In genomic region chr10:74379276-74380134, GRCm38 (mm10) we compare ENCODE assay signal across 22 mouse cellular contexts.
DNase-seq lines count a peak whose midpoint lies in the region; ATAC-seq and TF ChIP-seq lines count a peak whose summit lies in the region.
"Had no signal": no experiment of that assay in that cellular context is flagged by ENCODE, and none has a peak within 500 bp of the region (broad histone marks: within the 10 kb centered on the region; RNA-seq: fewer than 3 reads in every experiment).

No protein-coding gene starts in this region.

- H3K27me3 ChIP-seq in forebrain, embryonic 13.5 days: no peaks in the 10 kb centered on the region
- no peaks in the 10 kb centered on the region for H3K27me3 ChIP-seq in forebrain, postnatal 0 days (ENCODE audit: insufficient read depth, low read length)
- no peaks in the 10 kb centered on the region for H3K27me3 ChIP-seq in kidney, postnatal 0 days (ENCODE audit: insufficient read depth, low read length)
- H3K27me3 ChIP-seq: embryonic facial prominence, embryonic 13.5 days; hindbrain, embryonic 12.5 days; liver, embryonic 13.5 days; midbrain, embryonic 13.5 days; Patski had no signal

- no peak overlapping the region for H3K9ac ChIP-seq in forebrain, embryonic 13.5 days
- H3K9ac ChIP-seq in forebrain, postnatal 0 days: no peak overlapping the region
- H3K9ac ChIP-seq in kidney, postnatal 0 days (ENCODE audit: low read depth, low read length): no peak overlapping the region
- H3K9ac ChIP-seq: embryonic facial prominence, embryonic 13.5 days; hindbrain, embryonic 12.5 days; liver, embryonic 13.5 days; lung, embryonic 14.5 days; midbrain, embryonic 13.5 days had no signal

- no peak overlapping the region for H3K4me2 ChIP-seq in forebrain, embryonic 13.5 days
- no peak overlapping the region for H3K4me2 ChIP-seq in forebrain, postnatal 0 days (ENCODE audit: low read depth)
- no peak overlapping the region for H3K4me2 ChIP-seq in kidney, postnatal 0 days (ENCODE audit: low read length)
- H3K4me2 ChIP-seq: embryonic facial prominence, embryonic 13.5 days; heart, embryonic 11.5 days; hindbrain, embryonic 12.5 days; liver, embryonic 13.5 days; lung, embryonic 14.5 days; midbrain, embryonic 13.5 days had no signal

- H3K9me3 ChIP-seq in forebrain, embryonic 13.5 days (replicated peaks): no peaks in the 10 kb centered on the region
- H3K9me3 ChIP-seq in forebrain, postnatal 0 days (ENCODE audit: low read length): no peaks in the 10 kb centered on the region
- no peaks in the 10 kb centered on the region for H3K9me3 ChIP-seq in kidney, postnatal 0 days (replicated peaks; ENCODE audit: low read length)
- H3K9me3 ChIP-seq: embryonic facial prominence, embryonic 13.5 days; hindbrain, embryonic 12.5 days; midbrain, embryonic 13.5 days had no signal

- no peak for DNase-seq in forebrain, postnatal 0 days
- DNase-seq in kidney, postnatal 0 days (ENCODE audit: low spot score): peak; percentile 15
- no peak for DNase-seq in kidney, postnatal 36 days
- peak; percentile 19 for DNase-seq in forelimb bud, embryonic 11.5 days (ENCODE audit: low read depth, low spot score)
- peak; percentile 11 for DNase-seq in retina, embryonic 14.5 days (ENCODE audit: low spot score)
- DNase-seq: adrenal gland, adult 2 months; cerebellum, adult 18-20 months; gastrocnemius, postnatal 14 days; heart, adult 11 months; kidney, adult 11 months; liver, embryonic 13.5 days; lung, embryonic 14.5 days; right cerebral cortex, postnatal 4 days; thymus, postnatal 14 days had no signal

- H3K36me3 ChIP-seq in forebrain, embryonic 13.5 days (ENCODE audit: poor library complexity, severe bottlenecking): no peaks in the 10 kb centered on the region
- no peaks in the 10 kb centered on the region for H3K36me3 ChIP-seq in forebrain, postnatal 0 days (ENCODE audit: insufficient read depth)
- no peaks in the 10 kb centered on the region for H3K36me3 ChIP-seq in kidney, postnatal 0 days (ENCODE audit: insufficient read depth, low read length)
- H3K36me3 ChIP-seq: embryonic facial prominence, embryonic 13.5 days; hindbrain, embryonic 12.5 days; liver, embryonic 13.5 days; midbrain, embryonic 13.5 days had no signal

- H3K27ac ChIP-seq in forebrain, embryonic 13.5 days: no peak overlapping the region
- no peak overlapping the region for H3K27ac ChIP-seq in forebrain, postnatal 0 days (ENCODE audit: low read depth, low read length)
- H3K27ac ChIP-seq in kidney, postnatal 0 days: no peak overlapping the region
- H3K27ac ChIP-seq: embryonic facial prominence, embryonic 13.5 days; hindbrain, embryonic 12.5 days; left cerebral cortex, adult 2 months; liver, embryonic 13.5 days; midbrain, embryonic 13.5 days had no signal

- H3K4me3 ChIP-seq in forebrain, embryonic 13.5 days: no peak overlapping the region
- no peak overlapping the region for H3K4me3 ChIP-seq in forebrain, postnatal 0 days (ENCODE audit: low read depth, low read length)
- H3K4me3 ChIP-seq in kidney, postnatal 0 days (replicated peaks; ENCODE audit: low read depth, low read length): no peak overlapping the region
- H3K4me3 ChIP-seq: embryonic facial prominence, embryonic 13.5 days; hindbrain, embryonic 12.5 days; left cerebral cortex, adult 2 months; liver, embryonic 13.5 days; midbrain, embryonic 13.5 days had no signal

- WGBS in forebrain, embryonic 13.5 days: 28% methylated on average over 7 of the region's 7 CpGs
- WGBS in forebrain, postnatal 0 days: 32% methylated on average over 7 of the region's 7 CpGs
- WGBS in kidney, postnatal 0 days: 16% methylated on average over 7 of the region's 7 CpGs

- TF ChIP-seq CTCF in forebrain, postnatal 0 days (IDR thresholded peaks at IDR 0.05; ENCODE audit: low read depth): no peak
- TF ChIP-seq CTCF in kidney, postnatal 0 days (IDR thresholded peaks at IDR 0.05; ENCODE audit: low read depth): no peak

- H3K4me1 ChIP-seq in forebrain, embryonic 13.5 days: peaks cover 8% of the 10 kb centered on the region
- no peaks in the 10 kb centered on the region for H3K4me1 ChIP-seq in forebrain, postnatal 0 days (ENCODE audit: insufficient read depth)
- peaks cover 5% of the 10 kb centered on the region; the same call in 1 of the 2 replicates for H3K4me1 ChIP-seq in kidney, postnatal 0 days (replicated peaks; ENCODE audit: insufficient read depth, low read length)
- H3K4me1 ChIP-seq: hindbrain, embryonic 12.5 days; liver, embryonic 13.5 days; midbrain, embryonic 13.5 days had no signal

- peak; percentile 62; the same call in 1 of the 2 replicates for ATAC-seq in forebrain, embryonic 13.5 days
- no peak for ATAC-seq in forebrain, postnatal 0 days
- ATAC-seq in kidney, postnatal 0 days (replicated peaks; ENCODE audit: low FRiP score, low read depth): no peak
- ATAC-seq in erythroblast, adult 5-6 weeks (replicated peaks; ENCODE audit: low FRiP score, poor library complexity, severe bottlenecking): no peak
- ATAC-seq: midbrain, embryonic 13.5 days; Patski had no signal

Comparison
In these comparisons a context has a peak if more than half of its experiments do, and no peak if none do; other contexts are left out.
1. DNase-seq: peak in kidney, postnatal 0 days (single experiment), forelimb bud, embryonic 11.5 days (single experiment) and retina, embryonic 14.5 days (single experiment); none in forebrain, postnatal 0 days (single experiment) and kidney, postnatal 36 days (0 of 2).